Mouse (Mus musculus) hindlimb bud, embryonic 11.5 days (tissue): ENCODE measurements at regions not wholly inside any gene's neighbourhood (a gene's known extent, or its start where the extent isn't known, plus 50 kb on each side); places are given as distances from the start of the nearest gene placed in this dataset.

ENCODE experiments used
- DNase-seq: peaks from one replicate; pipeline ENCODE4 v3.0.0-alpha.2; 2012; ENCODE audit warnings: low read depth, low spot score; ENCODE audit errors: extremely low spot score

DNA sequence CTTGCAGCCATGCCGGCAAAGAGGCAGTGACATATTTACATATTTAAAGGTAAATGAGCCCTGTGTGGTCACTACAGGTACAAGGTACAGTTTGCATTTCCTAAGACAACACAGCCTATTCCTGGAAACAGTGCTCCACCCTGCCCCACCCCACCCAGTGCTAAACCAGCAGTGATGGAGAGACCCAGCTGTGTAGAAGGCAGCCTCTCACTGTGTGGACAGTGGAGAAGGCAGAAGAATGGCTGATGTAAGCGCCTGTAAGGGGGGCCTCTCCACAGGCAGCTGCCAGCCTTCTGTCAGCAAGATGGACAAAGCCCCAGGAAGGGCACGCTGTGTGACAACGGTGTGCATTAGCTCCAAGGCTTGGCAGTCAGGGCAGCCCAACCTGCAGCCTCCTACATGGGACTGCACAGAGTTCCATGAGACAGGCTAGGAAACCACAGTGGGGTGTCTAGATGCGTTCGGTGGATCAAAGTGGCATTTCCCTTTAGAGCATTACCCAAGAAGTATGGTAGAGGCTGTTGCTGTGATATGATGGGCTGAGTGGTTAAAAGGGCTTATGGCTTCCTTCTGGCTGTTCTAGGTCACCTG lies 249.2 kb upstream of the Cdh4 start:
- no peak for DNase-seq

DNA sequence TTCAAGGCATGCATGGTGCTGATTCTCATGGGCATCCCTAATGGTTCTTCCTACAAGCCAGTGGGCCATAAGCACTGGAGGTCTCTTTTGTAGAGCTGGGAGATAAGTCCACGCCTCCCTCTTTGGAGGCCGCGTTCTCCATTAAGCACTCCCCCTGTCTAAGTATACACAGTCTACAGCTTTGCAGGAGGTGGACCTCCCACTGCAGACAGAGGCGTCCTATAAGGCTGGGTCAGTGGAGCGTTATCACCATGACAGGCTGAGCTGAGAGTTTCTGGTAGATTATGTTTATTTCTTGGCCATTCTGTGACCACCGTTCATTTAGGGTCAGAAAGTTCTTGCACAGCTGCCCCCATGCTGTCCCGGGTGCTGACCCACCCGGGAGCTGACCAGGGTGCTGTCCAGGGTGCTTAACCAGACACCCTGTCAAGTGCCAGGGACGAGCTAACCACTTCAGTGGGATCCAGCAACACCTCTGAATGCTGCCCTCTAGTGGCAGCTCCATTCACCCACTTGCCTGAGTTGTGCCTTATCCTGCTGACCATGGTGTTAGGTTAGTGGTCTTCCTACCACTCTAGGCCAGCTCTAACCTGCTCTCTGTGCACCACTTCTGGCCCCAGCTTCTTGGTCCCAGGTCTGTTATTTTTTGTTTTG lies 248.6 kb upstream of the Cdh4 start:
- peak; percentile 91 for DNase-seq

DNA sequence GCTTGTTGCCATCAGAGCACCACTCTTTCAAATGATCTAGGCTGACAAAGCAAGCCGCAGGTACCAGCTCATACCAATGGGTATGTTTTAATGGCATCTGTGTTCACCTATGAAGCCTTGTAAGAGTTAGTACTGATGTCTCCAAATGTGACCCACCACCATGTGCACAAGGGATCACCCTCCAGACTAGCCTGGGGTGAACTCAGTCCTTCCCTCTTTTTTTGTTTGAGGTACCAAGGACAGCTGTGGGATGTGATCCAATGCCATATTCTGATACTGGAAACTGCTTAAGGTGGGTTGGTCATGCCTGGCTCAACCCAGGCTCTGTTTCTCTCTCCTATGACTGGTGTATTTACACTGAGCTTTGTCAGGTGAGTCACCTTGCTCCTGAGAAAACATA lies 244.8 kb upstream of the Cdh4 start:
- DNase-seq, result no peak

DNA sequence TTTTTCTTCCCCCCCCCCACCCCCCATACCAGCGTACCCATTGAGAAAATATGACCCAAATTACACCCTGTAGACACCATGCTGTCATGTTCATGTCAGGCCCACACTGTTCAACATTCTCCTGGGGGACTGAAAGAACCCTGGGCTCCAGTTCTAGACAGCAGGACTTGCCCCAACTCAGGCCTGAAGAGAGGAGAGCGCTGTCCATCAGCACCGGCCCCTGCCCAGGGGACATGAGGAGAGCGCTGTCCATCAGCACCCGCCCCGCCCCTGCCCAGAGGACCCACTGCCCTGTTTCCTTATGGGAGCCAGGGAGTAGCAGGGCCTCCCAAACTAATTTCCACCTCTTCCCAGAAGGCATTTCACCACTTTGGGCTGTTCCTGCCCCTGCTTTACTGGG lies 241.7 kb upstream of the Cdh4 start:
- peak; percentile 24 for DNase-seq

DNA sequence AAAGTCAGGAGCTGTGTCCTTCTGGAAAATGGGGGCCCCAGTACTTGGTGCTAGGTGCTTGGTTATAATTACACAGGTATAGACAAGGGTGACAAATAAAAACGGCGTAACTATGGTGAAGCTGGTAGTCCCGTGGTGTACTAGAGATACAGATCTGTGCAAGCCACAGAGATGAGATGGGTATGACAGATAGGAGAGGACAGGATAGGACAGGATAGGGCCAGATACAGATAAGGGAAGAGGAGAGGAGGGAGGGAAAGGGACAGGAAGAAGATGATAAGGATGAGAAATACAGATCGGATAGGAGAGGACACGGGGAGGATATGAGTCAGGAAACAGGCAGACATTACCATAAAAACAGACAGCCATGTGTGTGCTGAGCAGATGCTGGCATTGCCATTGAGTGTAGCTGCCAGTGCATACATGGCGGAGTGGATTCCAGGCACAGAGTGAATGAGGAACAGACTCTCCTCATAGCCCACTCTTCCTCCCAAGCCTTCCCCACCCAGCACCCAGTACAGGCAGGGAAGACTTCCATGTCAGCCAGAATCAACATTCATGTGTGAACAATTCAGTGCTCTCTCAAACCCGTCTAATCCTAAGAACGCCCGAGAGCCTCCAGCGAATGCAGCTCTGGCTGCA lies 231.9 kb upstream of the Cdh4 start:
- DNase-seq, result no peak

DNA sequence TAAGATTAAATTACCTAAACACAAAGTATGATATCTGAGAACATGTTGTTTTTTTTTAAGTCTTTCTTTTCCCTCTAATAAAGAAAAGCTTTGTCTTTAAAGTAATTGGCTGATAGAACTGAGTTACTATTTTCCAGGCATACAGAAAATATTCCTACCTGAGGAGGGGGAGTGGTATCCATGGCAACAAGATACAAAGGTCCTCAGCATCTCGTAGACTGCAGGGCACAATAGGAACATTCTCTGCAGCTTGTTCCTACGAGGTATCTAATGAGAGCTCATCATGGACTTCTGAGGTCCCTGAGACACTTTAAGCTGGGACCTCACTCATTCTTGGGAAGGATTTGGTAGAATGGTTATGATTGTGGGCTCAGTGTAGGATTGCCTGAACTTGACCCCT lies 225.5 kb upstream of the Cdh4 start:
- no peak for DNase-seq

DNA sequence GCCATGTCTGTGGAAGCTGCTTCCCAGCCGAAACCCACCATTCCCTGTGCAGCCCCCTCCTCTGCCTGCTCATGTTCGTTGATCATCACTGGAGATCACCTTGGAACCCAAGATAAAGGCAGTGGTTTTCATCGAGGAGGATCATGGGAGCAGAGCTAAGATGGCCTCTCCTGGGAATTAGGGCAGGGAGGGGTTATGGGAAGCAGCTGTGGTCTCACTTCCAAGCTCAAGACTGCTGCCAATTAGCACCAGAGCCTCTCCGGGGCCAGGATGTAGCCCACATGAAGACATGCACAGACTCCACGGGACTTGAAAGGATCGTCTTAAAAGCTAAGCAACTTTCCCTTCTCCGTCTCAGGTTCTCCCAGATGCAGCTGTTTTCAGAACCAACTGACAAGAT lies 214.1 kb upstream of the Cdh4 start:
- no peak for DNase-seq

DNA sequence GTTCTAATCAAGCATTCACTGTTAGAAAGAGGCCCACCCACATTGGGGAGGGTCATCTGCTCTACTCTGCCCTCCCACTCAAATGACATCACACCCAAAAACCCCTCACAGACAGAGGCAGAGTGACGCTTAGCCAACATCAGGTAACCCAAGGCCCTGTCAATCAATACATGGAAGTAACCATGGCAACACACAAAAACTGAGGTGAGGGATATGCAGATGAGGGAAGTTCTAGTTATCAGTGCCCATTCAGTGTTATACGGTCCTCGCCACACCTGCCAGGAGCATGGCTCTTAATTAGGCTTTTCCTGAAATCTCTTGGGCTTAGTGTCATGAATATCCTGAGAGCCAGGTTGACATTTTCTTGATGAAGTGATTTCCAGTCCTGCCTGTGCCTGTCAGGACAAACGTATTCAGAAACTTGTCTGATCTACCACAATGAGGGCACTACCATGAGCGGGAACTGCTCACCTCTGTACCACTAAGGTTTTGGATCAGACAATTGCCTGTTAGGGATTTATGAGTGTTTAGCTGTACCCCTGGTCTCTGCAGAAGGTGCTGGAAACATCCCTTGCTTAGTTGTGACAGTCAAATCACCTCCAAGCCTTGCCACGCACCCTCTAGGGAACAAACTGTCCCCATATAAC lies 210.4 kb upstream of the Cdh4 start:
- no peak for DNase-seq

DNA sequence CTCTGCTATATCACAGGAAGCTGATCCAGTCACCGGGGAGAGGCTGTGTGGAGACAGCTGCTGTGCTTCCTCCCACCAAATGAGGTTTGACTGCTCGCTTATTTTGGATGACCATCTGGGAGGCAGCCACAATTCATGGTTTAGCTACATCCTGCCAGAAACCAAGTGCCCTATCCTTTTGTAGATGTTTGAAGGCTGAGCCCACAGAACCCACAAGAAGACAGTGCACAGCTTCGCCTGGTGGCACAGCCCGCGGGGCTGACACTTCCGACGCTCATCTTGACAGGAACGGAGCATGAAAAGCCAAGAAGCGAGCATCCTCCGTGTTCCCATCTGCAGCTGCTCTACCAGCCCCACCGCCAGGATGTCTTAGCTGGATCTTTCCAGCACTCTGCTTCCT lies 204.1 kb upstream of the Cdh4 start:
- DNase-seq, result no peak

DNA sequence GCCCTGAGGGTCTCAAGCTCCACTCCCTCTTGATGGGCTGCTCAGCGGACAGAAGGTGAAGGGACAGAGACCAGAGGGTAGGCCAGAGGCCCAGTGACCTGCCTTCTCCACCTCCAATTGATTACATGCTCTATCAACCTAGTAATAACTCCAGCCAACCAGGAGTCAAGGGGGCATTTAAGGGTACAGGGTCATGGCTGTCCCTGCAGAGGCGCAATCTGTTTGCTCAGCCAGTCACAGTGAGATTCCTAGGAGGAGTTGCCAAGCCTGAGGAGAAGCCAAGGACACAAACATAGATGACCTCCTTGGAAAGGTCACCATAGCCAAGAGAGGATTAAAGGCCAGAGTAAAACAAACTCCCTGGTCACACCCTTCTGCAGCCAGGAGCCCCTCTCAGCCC lies 181.3 kb upstream of the Cdh4 start:
- DNase-seq, result no peak

DNA sequence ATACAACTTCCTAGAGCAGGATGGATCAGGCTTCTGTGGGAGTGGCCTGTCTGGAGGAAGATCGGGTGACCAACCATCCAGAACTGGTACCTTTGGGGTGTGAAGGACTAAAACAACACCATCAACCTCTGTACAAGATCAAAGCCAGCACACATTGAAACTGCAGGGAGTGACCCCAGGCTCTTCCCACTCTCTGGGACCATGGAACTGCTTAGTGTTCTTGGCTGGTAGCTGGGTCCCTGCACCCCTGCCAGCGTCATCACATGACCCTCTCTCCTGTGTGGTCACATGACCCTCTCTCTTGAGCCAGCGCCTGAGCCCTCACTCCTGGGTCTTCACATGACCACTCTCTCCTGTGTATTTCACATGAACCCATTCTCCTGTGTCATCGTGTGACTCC lies 178.3 kb upstream of the Cdh4 start:
- DNase-seq, result no peak

DNA sequence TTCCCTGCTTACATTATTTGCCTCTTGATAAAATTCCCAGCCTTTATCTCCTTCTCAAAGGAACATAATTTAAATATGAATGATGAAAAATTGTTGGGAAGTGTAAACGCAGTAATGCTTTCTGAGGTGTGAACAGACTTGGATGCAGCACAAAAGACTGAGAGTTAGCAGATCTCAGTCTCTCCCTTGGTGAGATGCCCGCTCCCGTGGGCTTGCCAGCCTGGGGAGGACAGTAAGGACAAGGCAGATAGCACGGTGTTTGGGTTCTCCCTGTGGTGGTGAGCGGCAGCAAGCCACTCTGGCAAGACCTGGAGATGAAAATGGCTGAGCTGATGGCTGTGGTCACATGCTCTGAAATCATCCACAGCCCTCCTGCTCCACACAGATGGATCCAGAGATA lies 176.8 kb upstream of the Cdh4 start:
- no peak for DNase-seq

DNA sequence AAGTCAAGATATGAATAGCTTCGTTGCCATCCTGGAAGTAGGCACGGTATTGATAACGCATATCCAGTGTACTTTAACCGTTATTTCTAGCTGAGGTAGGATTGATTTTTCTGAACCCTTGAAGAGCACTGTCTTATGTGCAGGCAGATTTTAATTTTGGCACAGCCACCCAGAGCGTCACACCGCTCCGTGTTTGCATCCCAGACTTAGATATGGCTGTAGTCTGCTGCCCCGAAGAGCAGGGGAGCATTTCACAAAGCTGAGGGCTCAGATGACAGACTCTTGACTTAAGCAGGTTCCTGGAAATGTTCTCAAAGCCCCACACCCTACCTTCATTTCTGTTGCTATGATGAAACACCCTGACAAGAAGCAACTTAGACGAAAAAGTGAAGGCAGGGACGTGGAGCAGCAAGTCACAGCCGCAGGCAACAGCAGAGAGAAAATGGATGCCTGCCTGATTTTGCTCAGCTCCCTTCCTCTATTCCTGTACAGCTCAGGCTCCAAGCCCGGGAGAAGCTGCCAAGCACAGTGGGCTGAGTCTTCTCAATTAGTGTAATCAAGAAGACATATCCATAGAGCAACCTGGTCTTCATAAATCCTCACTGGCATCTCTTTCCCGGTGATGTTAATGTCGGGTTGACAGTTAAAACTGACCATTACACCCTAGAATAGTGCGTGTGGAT lies 164.9 kb upstream of the Cdh4 start:
- no peak for DNase-seq

DNA sequence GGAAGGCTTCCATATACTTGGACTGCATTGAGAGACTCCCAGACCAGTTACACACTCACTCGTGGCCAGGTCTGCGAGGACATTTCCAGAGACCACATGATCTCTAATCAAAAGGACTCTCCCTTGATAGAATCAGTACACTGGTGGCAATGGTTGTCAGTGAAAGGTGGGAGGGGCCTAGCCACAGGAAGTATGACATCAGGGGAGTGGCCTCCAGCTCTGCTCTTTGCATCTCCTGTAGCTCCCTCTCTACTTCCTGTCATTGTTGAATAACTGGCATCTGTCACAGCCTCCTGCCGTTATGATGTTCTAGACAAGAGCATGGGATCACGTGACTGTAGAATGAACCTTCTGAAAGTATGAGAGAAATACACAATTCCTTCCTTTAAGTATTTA lies 164.3 kb upstream of the Cdh4 start:
- DNase-seq, result no peak

DNA sequence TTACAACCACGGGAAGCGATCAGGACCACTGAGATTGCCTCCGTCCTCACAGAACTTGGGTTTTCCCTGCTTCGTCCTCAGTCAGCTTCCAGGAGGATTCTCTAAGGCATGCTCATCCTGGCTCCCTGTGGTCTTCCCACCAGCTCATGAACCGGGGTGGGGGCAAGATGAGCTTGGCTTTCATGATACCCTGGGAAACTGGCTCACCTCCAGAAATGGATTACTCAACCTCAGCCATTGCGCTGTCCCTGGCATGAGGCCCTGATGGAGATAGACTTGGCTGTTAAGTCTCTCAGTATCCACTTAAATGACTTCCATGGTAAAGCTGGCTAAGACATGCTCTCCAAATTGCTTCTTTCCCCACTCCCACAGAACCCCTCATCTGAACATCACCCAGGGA lies 160.0 kb upstream of the Cdh4 start:
- DNase-seq, result no peak

DNA sequence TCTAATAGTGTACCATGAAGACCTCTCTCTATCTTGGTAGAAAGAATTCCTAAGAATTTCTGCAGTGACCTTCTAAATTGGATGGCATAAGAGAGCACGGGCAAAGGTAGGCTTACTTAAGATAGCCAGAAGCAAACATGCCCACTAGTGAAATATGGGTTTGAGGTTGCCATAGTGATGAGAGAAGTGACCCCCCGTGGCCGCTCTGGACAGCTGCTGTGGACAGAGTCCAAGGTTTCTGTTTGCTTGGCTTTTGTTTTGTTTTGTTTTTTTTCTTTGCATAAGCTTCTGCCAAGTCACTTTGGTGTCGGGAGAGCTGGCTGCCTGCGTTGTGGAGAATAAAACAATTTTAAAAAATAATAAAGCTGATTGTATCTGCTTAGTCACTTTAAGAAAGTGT lies 151.8 kb upstream of the Cdh4 start:
- DNase-seq, result no peak

DNA sequence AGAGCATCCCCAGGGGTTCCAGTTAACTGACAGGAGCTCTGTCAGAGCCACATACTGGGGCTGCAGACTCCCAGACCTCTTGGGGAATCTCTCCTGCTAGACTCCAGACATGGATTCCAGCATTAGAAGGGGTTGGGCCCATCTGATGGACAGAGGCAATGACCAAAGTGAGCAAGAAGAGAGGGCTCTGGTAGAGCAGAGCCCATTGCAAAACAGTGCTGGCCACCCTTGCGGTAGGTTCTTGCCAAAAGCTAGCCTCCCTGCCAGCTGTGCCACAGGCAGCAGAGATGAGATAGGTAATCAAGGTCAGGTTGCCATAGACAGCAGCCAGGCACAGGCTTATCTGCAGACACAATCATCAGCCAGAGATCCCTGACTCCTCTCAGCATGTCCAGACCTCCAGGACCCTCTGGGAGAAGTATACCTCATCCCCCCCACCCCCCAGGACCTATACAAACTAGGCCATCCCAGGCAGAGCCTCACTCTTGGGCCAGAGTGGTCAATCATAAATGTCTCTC lies 151.1 kb upstream of the Cdh4 start:
- no peak for DNase-seq

DNA sequence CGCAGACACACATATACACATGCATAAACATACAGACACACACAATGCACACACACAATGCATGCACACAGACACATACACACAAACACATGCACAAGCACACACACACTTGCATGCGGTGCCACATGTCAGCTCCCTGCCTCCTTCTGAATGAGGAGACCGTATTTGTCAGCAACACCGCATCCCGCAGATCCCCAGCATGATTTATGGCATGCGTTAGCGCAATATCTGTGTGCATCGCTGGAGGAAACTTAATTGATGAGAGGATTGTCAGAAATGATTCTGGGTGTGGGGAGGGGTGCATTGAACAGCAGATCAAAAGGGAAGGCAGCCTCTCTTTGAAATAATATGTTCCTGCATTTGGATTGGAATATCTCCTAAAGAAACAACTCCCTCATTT lies 150.3 kb upstream of the Cdh4 start:
- no peak for DNase-seq

DNA sequence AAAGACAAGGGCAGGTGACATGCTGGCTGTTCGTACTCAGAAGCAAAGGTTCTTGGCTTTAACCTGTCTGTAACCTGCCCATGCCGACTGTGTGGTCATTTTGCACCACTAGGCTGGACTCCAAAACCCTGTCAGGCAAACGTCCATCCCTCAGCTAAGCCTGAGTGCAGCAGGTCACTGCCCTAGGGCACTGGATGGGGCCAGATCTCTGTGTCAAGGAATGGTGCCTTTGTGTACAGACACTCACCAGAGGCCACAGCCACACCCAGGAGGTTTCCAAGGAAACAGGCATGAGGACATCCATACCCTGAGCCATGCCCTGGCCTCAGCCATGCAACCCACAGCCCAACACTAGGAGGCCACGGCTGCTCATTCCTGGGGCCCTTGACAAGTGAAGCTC lies 149.7 kb upstream of the Cdh4 start:
- no peak for DNase-seq

DNA sequence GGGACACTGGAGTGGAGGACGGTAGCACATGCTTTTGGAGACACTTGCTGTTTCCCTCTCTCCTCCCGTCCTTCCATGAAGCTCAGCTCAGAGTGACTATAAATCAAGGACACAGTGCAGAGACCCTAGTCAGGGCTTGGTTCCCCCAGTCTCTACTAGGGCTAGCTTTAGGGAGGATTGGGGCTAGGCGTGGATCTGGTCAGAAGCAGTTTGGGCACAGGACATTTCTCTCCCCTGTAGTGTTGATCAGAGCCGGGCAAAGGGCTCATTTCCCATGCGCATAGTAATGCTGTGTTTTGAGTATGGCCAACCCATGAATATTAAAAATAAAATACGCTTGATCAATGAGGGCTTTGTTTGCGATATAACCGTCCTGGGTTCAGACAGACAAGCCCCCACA lies 149.1 kb upstream of the Cdh4 start:
- no peak for DNase-seq

DNA sequence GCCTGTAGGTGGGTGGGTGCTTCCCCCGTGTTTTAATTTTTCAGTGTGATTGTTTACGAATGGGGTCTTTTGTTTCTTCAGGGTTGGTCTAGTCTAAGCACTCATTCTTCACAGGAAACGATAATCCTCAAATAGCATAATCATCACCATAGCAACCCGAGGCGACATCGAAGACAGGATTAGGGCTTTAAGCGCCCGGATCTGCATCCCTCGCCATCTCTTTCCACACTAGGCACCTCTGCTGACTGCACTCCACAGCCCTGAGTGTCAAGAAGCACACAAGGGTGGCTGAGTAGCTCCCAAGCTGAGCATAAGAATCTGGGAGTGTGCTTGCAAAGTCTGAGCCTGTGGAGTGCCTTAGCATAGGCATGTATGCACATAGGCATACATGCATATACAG lies 145.2 kb upstream of the Cdh4 start:
- no peak for DNase-seq

DNA sequence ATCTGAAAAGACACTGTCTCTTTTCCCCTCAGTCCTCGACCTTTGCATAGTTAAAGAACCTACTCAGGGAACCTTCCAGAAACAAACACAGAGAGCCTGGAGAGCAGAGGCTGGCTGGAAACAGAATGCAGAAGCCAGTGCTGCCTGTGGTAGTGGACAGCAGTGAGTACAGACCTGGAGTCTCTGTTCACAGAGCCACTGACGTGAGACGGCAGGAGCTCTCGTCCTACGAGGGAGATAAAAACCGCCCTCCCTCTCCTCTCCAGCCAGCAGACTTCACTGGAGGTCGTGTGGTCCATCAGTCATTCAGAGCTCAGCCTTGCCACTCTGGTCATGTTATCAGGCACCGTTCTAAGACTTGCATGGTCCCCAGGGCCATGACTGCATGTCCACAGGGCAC lies 138.5 kb upstream of the Cdh4 start:
- DNase-seq, result no peak
